Mouse (Mus musculus): ENCODE results near the gene Abhd17c.

DNA sequence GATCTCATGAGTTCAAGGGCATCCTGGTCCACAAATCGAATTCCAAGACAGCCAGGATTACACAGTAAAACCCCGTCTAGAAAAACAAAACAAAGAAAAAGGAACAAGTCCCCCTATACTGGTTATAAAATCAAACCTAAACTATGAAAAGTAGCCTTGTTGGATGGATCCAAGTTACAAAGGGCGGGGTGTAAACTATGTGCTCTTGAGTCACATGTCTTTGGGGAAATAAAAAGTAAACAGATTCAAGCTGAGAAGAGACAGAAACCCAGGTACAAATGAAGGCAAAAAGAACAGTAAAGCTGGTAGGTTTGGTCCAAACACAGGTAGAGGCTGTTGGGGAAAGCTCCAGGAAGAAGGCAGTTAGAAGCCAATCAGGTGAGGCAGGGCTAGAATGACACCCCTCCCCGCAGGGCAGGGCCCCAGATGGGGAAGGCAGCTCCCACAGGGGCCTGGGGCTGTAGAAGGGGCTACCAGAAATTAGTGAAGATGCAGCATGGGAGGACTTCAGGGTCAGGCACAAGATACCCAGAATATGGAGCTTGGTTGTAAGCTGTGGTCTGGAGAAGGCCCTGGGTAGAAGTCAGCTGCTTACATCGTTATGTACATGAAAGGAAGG lies 31.4 kb downstream of the Abhd17c start:
- TF ChIP-seq CTCF (IDR thresholded peaks at IDR 0.05; ENCODE audit: control insufficient read depth, insufficient read depth, insufficient replicate concordance, low read depth, low read length): no peak
- TF ChIP-seq POLR2A (IDR thresholded peaks at IDR 0.05; ENCODE audit: control insufficient read depth, low read depth, low read length): no peak
